Mouse (Mus musculus): ENCODE results near the gene Tada2a. TPM values are rescaled to one million over a fixed set of nuclear protein-coding genes. Genes with fewer than 3 reads are reported as not detected.
A peak's percentile ranks its signal among the peaks of the same experiment; 100 is the strongest.

The Tada2a gene
- polyA plus RNA-seq, 1 experiment from 2014 or later: 20.7 TPM

DNA sequence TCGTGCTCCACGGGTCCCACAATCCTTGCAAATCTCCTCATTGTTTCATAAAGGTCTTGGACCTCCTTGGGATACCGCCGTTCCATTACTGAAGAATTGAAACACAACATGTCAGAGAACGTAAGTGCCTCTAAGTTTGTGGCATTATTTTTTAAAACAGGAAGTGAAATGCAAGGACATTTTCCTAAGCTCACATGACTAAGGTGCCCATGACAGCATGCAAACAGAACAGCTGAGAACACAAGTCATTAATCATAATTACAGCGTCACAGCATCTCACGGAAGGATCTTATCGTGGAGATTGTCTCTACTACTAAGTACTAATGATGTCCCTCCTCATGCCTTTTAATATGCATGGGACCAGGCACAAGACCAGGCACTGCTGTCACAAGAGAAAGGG is 38.8 kb downstream of the Tada2a start:
- no peak for ATAC-seq (replicated peaks; ENCODE audit: extremely low read depth, insufficient read depth, low FRiP score)

GRCm38 (mm10) chr11:84081901-84082300 is 47.5 kb downstream of the Tada2a start:
- no peak overlapping the region for H3K9ac ChIP-seq (ENCODE audit: low read length)
- no peak for ATAC-seq (replicated peaks; ENCODE audit: extremely low read depth, insufficient read depth, low FRiP score)
- H3K9me3 ChIP-seq (replicated peaks; ENCODE audit: control insufficient read depth, low read length): no peaks in the 10 kb centered on the region
- peaks cover 23% of the 10 kb centered on the region for H3K36me3 ChIP-seq (ENCODE audit: control insufficient read depth, insufficient read depth)
- WGBS: 93% methylated on average over 5 of the region's 5 CpGs
- H3K27me3 ChIP-seq (ENCODE audit: control insufficient read depth, insufficient read depth, low read length): no peaks in the 10 kb centered on the region
- no peak overlapping the region for H3K27ac ChIP-seq (ENCODE audit: low read length)
- no peak overlapping the region for H3K4me3 ChIP-seq (ENCODE audit: low read length)
- H3K4me2 ChIP-seq (ENCODE audit: low read depth, low read length): no peak overlapping the region
- H3K4me1 ChIP-seq (ENCODE audit: control insufficient read depth, insufficient read depth, low read length): peaks cover 18% of the 10 kb centered on the region

More for the DNA sequence above, 38.8 kb downstream of the Tada2a start:
- Histone ChIP-seq H3K9ac (ENCODE audit: low read length) (no peak overlapping the region), H3K4me1 (ENCODE audit: control insufficient read depth, insufficient read depth, low read length) (no peaks in the 10 kb centered on the region), H3K36me3 (ENCODE audit: control insufficient read depth, insufficient read depth) (peaks cover 12% of the 10 kb centered on the region; the same call in 1 of the 2 replicates), H3K27ac (ENCODE audit: low read length) (no peak overlapping the region), H3K4me2 (ENCODE audit: low read depth, low read length) (no peak overlapping the region), H3K4me3 (ENCODE audit: low read length) (no peak overlapping the region), H3K27me3 (ENCODE audit: control insufficient read depth, insufficient read depth, low read length) (no peaks in the 10 kb centered on the region), H3K9me3 (replicated peaks; ENCODE audit: control insufficient read depth, low read length) (no peaks in the 10 kb centered on the region)
- 91% methylated on average over 8 of the region's 8 CpGs for WGBS

GRCm38 (mm10) chr11:84080327-84080726 is 49.1 kb downstream of the Tada2a start:
- H3K4me1 ChIP-seq (ENCODE audit: control insufficient read depth, insufficient read depth, low read length): peaks cover 18% of the 10 kb centered on the region
- H3K4me3 ChIP-seq (ENCODE audit: low read length): no peak overlapping the region
- peak overlapping the region; percentile 41; the same call in 1 of the 2 replicates for H3K27ac ChIP-seq (ENCODE audit: low read length)
- H3K4me2 ChIP-seq (ENCODE audit: low read depth, low read length): no peak overlapping the region
- H3K9ac ChIP-seq (ENCODE audit: low read length): no peak overlapping the region
- H3K36me3 ChIP-seq (ENCODE audit: control insufficient read depth, insufficient read depth): peaks cover 23% of the 10 kb centered on the region
- no peaks in the 10 kb centered on the region for H3K27me3 ChIP-seq (ENCODE audit: control insufficient read depth, insufficient read depth, low read length)
- ATAC-seq (replicated peaks; ENCODE audit: extremely low read depth, insufficient read depth, low FRiP score): 0 out of 2 replicates have a peak, but pooled peaks have one; percentile 14
- 79% methylated on average over 3 of the region's 3 CpGs for WGBS
- H3K9me3 ChIP-seq (replicated peaks; ENCODE audit: control insufficient read depth, low read length): no peaks in the 10 kb centered on the region

DNA sequence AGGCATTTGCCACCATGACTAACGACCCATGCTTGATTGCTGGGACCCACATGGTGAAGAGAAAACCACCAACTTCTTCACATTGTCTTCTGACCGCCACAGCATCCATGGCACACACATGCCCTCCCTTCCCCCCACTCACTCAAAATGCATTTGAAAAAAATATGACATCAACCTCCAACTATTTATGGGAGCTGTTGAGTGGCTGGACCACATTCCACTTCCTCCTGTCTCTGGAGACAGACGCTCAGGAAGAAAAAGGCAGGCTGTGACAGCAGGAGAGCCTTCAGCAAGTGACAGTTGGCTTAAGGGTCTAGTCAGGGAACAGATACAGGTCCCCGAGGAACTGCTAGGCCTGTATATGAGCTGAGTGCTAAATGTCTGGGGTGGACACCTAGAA is 49.5 kb downstream of the Tada2a start:
- H3K27me3 ChIP-seq (ENCODE audit: control insufficient read depth, insufficient read depth, low read length): no peaks in the 10 kb centered on the region
- H3K27ac ChIP-seq (ENCODE audit: low read length): peak overlapping the region; percentile 41
- no peak overlapping the region for H3K4me2 ChIP-seq (ENCODE audit: low read depth, low read length)
- no peak overlapping the region for H3K4me3 ChIP-seq (ENCODE audit: low read length)
- WGBS: 42% methylated on average over 4 of the region's 4 CpGs
- H3K4me1 ChIP-seq (ENCODE audit: control insufficient read depth, insufficient read depth, low read length): peaks cover 18% of the 10 kb centered on the region
- ATAC-seq (replicated peaks; ENCODE audit: extremely low read depth, insufficient read depth, low FRiP score): peak; percentile 76
- H3K9ac ChIP-seq (ENCODE audit: low read length): no peak overlapping the region
- H3K9me3 ChIP-seq (replicated peaks; ENCODE audit: control insufficient read depth, low read length): no peaks in the 10 kb centered on the region
- peaks cover 23% of the 10 kb centered on the region for H3K36me3 ChIP-seq (ENCODE audit: control insufficient read depth, insufficient read depth)

DNA sequence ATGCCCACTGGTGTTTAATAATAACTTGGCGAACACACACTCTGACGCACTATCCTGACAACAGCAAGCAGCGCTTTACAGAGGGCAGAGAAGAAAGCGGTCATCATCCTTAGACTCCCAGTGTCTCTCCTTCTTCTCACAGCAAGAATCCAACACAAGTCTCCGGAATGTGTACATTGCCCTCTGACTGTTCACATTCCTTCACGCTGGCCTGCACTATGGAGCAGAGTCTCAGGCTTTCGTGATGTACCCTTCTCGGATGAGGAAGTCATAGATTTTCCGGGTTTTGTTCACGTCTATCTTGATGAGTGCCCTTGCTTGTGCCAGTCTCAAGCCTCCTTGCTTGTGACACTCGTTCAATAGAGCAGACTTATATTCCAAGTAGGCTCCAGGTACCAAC is 50.0 kb downstream of the Tada2a start:
- peaks cover 18% of the 10 kb centered on the region for H3K4me1 ChIP-seq (ENCODE audit: control insufficient read depth, insufficient read depth, low read length)
- no peak overlapping the region for H3K4me2 ChIP-seq (ENCODE audit: low read depth, low read length)
- H3K27ac ChIP-seq (ENCODE audit: low read length): peak overlapping the region; percentile 30; the same call in 1 of the 2 replicates
- peaks cover 23% of the 10 kb centered on the region for H3K36me3 ChIP-seq (ENCODE audit: control insufficient read depth, insufficient read depth)
- 80% methylated on average over 11 of the region's 11 CpGs for WGBS
- no peaks in the 10 kb centered on the region for H3K27me3 ChIP-seq (ENCODE audit: control insufficient read depth, insufficient read depth, low read length)
- H3K9me3 ChIP-seq (replicated peaks; ENCODE audit: control insufficient read depth, low read length): no peaks in the 10 kb centered on the region
- no peak overlapping the region for H3K9ac ChIP-seq (ENCODE audit: low read length)
- no peak for ATAC-seq (replicated peaks; ENCODE audit: extremely low read depth, insufficient read depth, low FRiP score)
- H3K4me3 ChIP-seq (ENCODE audit: low read length): no peak overlapping the region

- Histone ChIP-seq H3K9me3 (replicated peaks; ENCODE audit: control insufficient read depth, low read length) (no peaks in the 10 kb centered on the region), H3K4me2 (ENCODE audit: low read depth, low read length) (no peak overlapping the region), H3K27me3 (ENCODE audit: control insufficient read depth, insufficient read depth, low read length) (no peaks in the 10 kb centered on the region), H3K4me1 (ENCODE audit: control insufficient read depth, insufficient read depth, low read length) (peaks cover 18% of the 10 kb centered on the region), H3K27ac (ENCODE audit: low read length) (no peak overlapping the region), H3K36me3 (ENCODE audit: control insufficient read depth, insufficient read depth) (peaks cover 23% of the 10 kb centered on the region), H3K4me3 (ENCODE audit: low read length) (no peak overlapping the region), H3K9ac (ENCODE audit: low read length) (no peak overlapping the region)
- WGBS: 81% methylated on average over 9 of the region's 9 CpGs
- ATAC-seq (replicated peaks; ENCODE audit: extremely low read depth, insufficient read depth, low FRiP score): no peak
These were observed 50.8 kb downstream of the Tada2a start for GRCm38 (mm10) chr11:84078601-84079000.

GRCm38 (mm10) chr11:84077008-84077407 is 52.4 kb downstream of the Tada2a start:
- H3K4me2 ChIP-seq (ENCODE audit: low read depth, low read length): no peak overlapping the region
- H3K36me3 ChIP-seq (ENCODE audit: control insufficient read depth, insufficient read depth): peaks cover 13% of the 10 kb centered on the region
- no peak for ATAC-seq (replicated peaks; ENCODE audit: extremely low read depth, insufficient read depth, low FRiP score)
- no peak overlapping the region for H3K9ac ChIP-seq (ENCODE audit: low read length)
- H3K27me3 ChIP-seq (ENCODE audit: control insufficient read depth, insufficient read depth, low read length): no peaks in the 10 kb centered on the region
- H3K4me1 ChIP-seq (ENCODE audit: control insufficient read depth, insufficient read depth, low read length): peaks cover 24% of the 10 kb centered on the region
- no peaks in the 10 kb centered on the region for H3K9me3 ChIP-seq (replicated peaks; ENCODE audit: control insufficient read depth, low read length)
- H3K4me3 ChIP-seq (ENCODE audit: low read length): no peak overlapping the region
- no peak overlapping the region for H3K27ac ChIP-seq (ENCODE audit: low read length)
- WGBS: 83% methylated on average over 2 of the region's 2 CpGs

- Histone ChIP-seq H3K9me3 (replicated peaks; ENCODE audit: control insufficient read depth, low read length) (no peaks in the 10 kb centered on the region), H3K36me3 (ENCODE audit: control insufficient read depth, insufficient read depth) (peaks cover 7% of the 10 kb centered on the region; the same call in 1 of the 2 replicates), H3K9ac (ENCODE audit: low read length) (no peak overlapping the region), H3K27me3 (ENCODE audit: control insufficient read depth, insufficient read depth, low read length) (peaks cover 6% of the 10 kb centered on the region), H3K4me1 (ENCODE audit: control insufficient read depth, insufficient read depth, low read length) (peaks cover 11% of the 10 kb centered on the region), H3K27ac (ENCODE audit: low read length) (no peak overlapping the region), H3K4me3 (ENCODE audit: low read length) (no peak overlapping the region), H3K4me2 (ENCODE audit: low read depth, low read length) (no peak overlapping the region)
- no peak for ATAC-seq (replicated peaks; ENCODE audit: extremely low read depth, insufficient read depth, low FRiP score)
- 50% methylated on average over 7 of the region's 7 CpGs for whole genome bisulfite sequencing
These were observed 55.3 kb downstream of the Tada2a start for GRCm38 (mm10) chr11:84073816-84074764.
